ENCODE assay signal across 21 mouse cellular contexts in genomic region chr1:12008789-12009550, GRCm38 (mm10).
A peak's percentile ranks its signal among the peaks of the same experiment; 100 is the strongest.
DNase-seq lines count a peak whose midpoint lies in the region; ATAC-seq and TF ChIP-seq lines count a peak whose summit lies in the region.
"Had no signal": no experiment of that assay in that cellular context is flagged by ENCODE, and none has a peak within 500 bp of the region (broad histone marks: within the 10 kb centered on the region; RNA-seq: fewer than 3 reads in every experiment).

No protein-coding gene starts in this region.

- no peaks in the 10 kb centered on the region for H3K27me3 ChIP-seq in heart, embryonic 13.5 days (replicated peaks)
- H3K27me3 ChIP-seq in stomach, postnatal 0 days (ENCODE audit: control insufficient read depth, insufficient read depth, low read length): no peaks in the 10 kb centered on the region
- H3K27me3 ChIP-seq: embryonic facial prominence, embryonic 13.5 days; hindbrain, embryonic 13.5 days; limb, embryonic 15.5 days; liver, embryonic 15.5 days had no signal

- H3K9ac ChIP-seq in heart, embryonic 13.5 days: no peak overlapping the region
- H3K9ac ChIP-seq in stomach, postnatal 0 days (ENCODE audit: low read length): no peak overlapping the region
- H3K9ac ChIP-seq: embryonic facial prominence, embryonic 13.5 days; hindbrain, embryonic 13.5 days; limb, embryonic 15.5 days; liver, embryonic 15.5 days had no signal

- no peak for TF ChIP-seq EP300 in stomach, postnatal 0 days (optimal IDR thresholded peaks at IDR 0.05)

- ATAC-seq in heart, embryonic 13.5 days (ENCODE audit: extremely low read depth, insufficient number of reproducible peaks, low FRiP score, low TSS enrichment): no peak
- peak; percentile 57; the same call in 1 of the 2 replicates for ATAC-seq in stomach, postnatal 0 days (ENCODE audit: low FRiP score, low TSS enrichment)
- no peak for ATAC-seq in erythroid progenitor cell, adult 5-6 weeks (replicated peaks; ENCODE audit: low FRiP score, poor library complexity, severe bottlenecking)
- ATAC-seq: activated CD4-positive, CD25-positive, alpha-beta regulatory T cell, adult 4 months had no signal

- no peak for DNase-seq in heart, postnatal 10 days
- peak; percentile 25 for DNase-seq in kidney, postnatal 14 days
- DNase-seq in kidney, adult 11 months: no peak
- peak; percentile 6 for DNase-seq in lung, postnatal 10 days
- no peak for DNase-seq in lung, postnatal 36 days
- DNase-seq in stomach, postnatal 0 days (ENCODE audit: low spot score): no peak
- DNase-seq: adrenal gland, postnatal 10 days; cerebellum, postnatal 10 days; midbrain, embryonic 14.5 days; thymus, postnatal 14 days had no signal

- no peak overlapping the region for H3K4me2 ChIP-seq in heart, embryonic 13.5 days
- no peak overlapping the region for H3K4me2 ChIP-seq in stomach, postnatal 0 days (replicated peaks; ENCODE audit: low read depth)
- H3K4me2 ChIP-seq: embryonic facial prominence, embryonic 13.5 days; heart, embryonic 11.5 days; hindbrain, embryonic 13.5 days; limb, embryonic 15.5 days; liver, embryonic 15.5 days had no signal

- H3K4me1 ChIP-seq in heart, embryonic 13.5 days: no peaks in the 10 kb centered on the region
- no peaks in the 10 kb centered on the region for H3K4me1 ChIP-seq in stomach, postnatal 0 days (replicated peaks; ENCODE audit: control insufficient read depth, insufficient read depth)
- H3K4me1 ChIP-seq: forebrain, embryonic 10.5 days; hindbrain, embryonic 13.5 days; limb, embryonic 15.5 days; liver, embryonic 15.5 days had no signal

- intact Hi-C loops in heart, postnatal 10 days (cut with DNase I): no loop called here

- peak overlapping the region; percentile 42 for H3K27ac ChIP-seq in heart, embryonic 13.5 days (replicated peaks)
- H3K27ac ChIP-seq in stomach, postnatal 0 days (replicated peaks): 0 out of 2 replicates have a peak overlapping the region, but pooled peaks have one; percentile 24
- H3K27ac ChIP-seq: embryonic facial prominence, embryonic 13.5 days; forebrain, embryonic 10.5 days; hindbrain, embryonic 13.5 days; limb, embryonic 15.5 days; liver, embryonic 15.5 days had no signal

- H3K9me3 ChIP-seq in heart, embryonic 13.5 days: no peaks in the 10 kb centered on the region
- no peaks in the 10 kb centered on the region for H3K9me3 ChIP-seq in stomach, postnatal 0 days (ENCODE audit: control insufficient read depth, low read length)
- H3K9me3 ChIP-seq: embryonic facial prominence, embryonic 13.5 days; forebrain, embryonic 10.5 days; G1E; hindbrain, embryonic 13.5 days; limb, embryonic 15.5 days; liver, embryonic 15.5 days had no signal

- WGBS in heart, embryonic 13.5 days: 21% methylated on average over 2 of the region's 2 CpGs
- WGBS in stomach, postnatal 0 days: 18% methylated on average over 2 of the region's 2 CpGs

- H3K4me3 ChIP-seq in heart, embryonic 13.5 days: no peak overlapping the region
- no peak overlapping the region for H3K4me3 ChIP-seq in stomach, postnatal 0 days (ENCODE audit: low read depth, low read length)
- H3K4me3 ChIP-seq: embryonic facial prominence, embryonic 13.5 days; forebrain, embryonic 10.5 days; hindbrain, embryonic 13.5 days; limb, embryonic 15.5 days; liver, embryonic 15.5 days; myocyte had no signal

- H3K36me3 ChIP-seq in heart, embryonic 13.5 days: no peaks in the 10 kb centered on the region
- H3K36me3 ChIP-seq in stomach, postnatal 0 days (ENCODE audit: control insufficient read depth, insufficient read depth, low read length): no peaks in the 10 kb centered on the region
- H3K36me3 ChIP-seq: embryonic facial prominence, embryonic 13.5 days; forebrain, embryonic 10.5 days; G1E; hindbrain, embryonic 13.5 days; limb, embryonic 15.5 days; liver, embryonic 15.5 days had no signal

- TF ChIP-seq CTCF in stomach, postnatal 0 days (IDR thresholded peaks at IDR 0.05; ENCODE audit: low read depth): no peak

Comparison
In these comparisons a context has a peak if more than half of its experiments do, and no peak if none do; other contexts are left out.
1. DNase-seq: peak in kidney, postnatal 14 days (single experiment) and lung, postnatal 10 days (single experiment); none in heart, postnatal 10 days (0 of 2), kidney, adult 11 months (single experiment), lung, postnatal 36 days (single experiment) and stomach, postnatal 0 days (single experiment).